Mouse (Mus musculus): ENCODE measurements at regions not wholly inside any gene's neighbourhood (a gene's known extent, or its start where the extent isn't known, plus 50 kb on each side); places are given as distances from the start of the nearest gene placed in this dataset.

DNA sequence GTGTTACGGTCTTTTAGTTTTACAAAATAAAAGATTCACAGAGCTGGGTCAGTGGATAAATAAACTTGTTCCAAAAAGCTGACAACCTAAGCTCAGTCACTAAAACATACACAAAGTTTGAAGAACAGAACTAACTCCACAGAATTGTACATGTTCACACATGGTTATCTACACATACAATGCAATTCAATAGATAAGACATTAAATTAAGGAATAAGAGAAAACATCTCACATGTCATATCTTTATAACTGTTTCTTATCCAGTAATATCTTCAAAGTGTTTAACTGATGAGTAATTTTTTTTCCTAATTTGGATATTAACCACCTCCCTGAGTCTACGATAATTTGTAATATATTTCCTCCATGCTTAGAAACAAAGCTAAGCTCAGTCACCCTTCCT is 625.5 kb downstream of the Kcnj2 start:
- DNase-seq (ENCODE audit: extremely low spot score, low spot score), result no peak

DNA sequence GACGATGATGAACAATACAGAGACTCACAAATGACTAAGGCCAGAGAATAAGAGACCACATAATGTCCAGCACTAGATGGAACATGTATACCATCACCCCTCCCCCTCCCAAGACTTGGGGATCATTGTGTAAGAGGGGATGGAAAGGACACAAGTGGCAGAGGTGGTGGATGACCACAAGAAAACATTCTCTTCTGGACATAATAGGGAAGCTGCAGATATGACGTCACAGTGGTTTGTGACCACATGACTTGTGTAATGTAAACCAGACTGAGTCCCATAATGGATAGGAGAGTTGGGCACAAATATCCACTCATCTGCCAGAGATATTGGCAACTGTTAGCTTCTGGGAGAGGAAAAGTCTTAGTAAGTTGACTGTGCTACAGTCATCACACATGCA is 630.7 kb downstream of the Kcnj2 start:
- no peak for DNase-seq (ENCODE audit: extremely low spot score, low spot score)

DNA sequence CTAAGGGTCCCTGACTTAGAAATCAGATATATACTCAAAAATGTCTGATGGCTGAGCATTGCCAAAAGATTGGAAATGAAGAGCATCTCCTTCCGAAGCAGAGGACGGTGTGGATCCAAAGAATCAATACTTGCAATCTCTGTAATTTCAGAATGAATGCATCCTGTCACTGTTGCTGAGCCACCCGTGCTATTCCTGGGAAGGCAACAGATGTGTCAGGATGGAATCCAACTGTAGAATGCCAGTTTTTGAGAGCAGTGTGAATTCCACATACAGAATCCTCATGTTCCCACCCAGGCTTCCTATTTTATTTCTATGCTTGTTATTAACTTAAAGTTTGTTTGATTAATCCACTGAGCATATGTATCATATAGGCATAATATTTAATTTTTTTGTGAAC is 633.9 kb downstream of the Kcnj2 start:
- no peak for DNase-seq (ENCODE audit: extremely low spot score, low spot score)

DNA sequence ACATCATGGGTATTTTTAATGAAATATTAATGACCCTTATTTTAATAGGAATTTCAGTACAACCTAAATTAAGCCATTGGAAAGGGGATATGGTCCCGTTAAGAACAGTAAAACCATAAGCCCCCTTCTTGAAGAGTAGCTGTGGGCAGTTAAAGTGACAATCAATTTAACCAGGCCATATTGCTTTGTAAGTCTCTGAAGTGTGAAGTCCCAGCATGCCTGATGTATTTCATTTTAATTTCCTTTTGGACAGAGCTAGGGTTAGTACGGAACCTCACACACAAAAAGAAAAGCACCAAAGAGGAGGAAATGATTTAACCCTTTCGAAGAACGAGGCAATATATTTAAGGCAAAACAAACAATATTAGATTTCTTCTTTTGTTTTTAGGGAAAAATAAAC is 640.9 kb downstream of the Kcnj2 start:
- DNase-seq (ENCODE audit: extremely low spot score, low spot score), result no peak

DNA sequence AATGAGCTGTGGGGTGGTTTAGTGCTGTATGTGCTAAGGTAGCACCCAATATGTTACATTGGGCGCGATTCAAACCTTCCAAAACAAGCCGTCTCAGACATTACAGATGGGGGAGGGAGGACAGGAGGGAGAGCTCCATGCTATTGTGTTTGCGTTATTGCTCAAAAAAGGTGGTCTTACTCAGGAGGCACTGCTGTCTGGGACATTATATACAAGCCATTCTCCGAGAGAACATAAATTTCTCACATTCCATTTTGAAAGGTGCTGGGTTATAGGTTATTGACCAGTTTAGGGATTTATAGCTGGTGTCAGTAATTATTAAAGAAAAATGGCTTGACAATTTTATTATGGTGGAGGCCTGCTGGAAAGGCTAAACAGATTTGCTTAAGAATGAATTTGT is 649.4 kb downstream of the Kcnj2 start:
- DNase-seq (ENCODE audit: extremely low spot score, low spot score), result no peak

DNA sequence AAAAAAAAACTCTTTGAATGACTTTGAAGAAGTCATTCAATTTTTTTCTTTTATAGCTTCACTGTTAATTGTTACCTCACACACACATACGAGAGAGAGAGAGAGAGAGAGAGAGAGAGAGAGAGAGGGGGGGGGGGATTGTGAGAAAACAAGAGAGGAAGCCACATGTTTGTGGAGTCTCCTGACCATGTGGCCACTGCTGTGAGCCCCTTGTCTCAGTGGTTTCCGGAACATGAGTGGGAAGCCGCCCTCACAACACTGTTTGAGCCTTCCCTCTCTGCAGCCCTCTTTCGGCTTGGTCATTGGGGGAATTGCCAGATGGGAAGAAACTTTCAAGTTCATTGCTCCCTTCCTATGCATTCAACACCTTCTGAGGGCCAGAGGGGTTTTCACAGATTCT is 656.3 kb downstream of the Kcnj2 start:
- DNase-seq (ENCODE audit: extremely low spot score, low spot score), result no peak

DNA sequence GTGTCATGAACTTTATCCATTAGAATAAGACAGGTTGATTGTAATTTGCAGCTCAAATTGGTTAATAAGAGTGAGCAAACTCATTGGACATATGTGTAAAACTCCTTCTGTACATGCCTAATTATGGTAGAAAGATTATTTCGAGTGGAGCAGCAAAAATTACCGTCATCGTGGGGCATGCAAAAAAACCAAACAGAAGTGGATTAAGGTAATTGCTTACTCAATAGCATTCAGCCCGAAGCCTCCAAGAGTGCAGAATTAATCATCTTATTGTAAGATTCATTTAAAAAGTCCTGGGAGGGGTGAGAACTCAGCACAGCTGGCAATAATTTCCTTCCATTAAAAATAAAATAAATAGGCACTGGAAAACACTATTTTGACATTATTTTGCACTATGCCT is 662.2 kb downstream of the Kcnj2 start:
- no peak for DNase-seq (ENCODE audit: extremely low spot score, low spot score)

DNA sequence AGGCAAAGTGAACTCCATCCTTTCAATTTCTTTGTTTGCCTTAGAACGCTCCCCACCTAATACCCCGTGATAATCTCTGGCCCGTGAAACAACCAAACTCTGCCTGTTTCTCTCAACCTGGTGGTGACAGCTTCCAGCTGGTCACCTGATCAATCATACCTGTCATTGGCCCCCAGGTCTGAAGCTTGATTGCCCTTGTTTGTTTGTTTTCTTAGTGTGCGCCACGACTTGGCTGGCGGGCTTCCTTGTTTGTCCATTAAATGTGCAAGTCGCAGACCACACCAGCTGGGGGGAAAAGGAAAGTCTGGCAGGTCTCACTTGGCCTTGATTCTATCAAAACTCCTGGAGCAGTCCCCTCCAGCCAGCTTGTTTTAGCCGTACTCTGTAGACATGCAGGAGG is 666.1 kb downstream of the Kcnj2 start:
- peak; percentile 25 for DNase-seq (ENCODE audit: extremely low spot score, low spot score)

DNA sequence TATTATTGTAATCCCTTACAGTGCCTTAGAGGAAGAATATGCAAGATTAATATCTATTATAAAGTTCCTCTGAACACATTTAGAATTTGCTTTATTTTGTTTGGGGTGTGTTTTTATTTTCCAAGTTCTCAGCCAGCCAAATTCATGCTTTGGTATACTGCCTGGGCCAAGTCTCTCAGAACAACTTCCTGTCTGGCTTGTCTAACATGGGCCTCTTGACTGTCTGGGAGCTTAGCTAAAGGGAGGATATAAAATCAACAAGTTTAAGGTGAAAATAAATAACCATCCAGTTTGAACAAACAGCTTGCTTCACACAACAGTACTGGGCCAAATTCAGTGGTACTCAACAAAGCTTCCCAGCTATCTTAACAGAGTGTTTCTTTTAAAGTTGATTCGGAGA is 669.5 kb downstream of the Kcnj2 start:
- DNase-seq (ENCODE audit: extremely low spot score, low spot score), result no peak

DNA sequence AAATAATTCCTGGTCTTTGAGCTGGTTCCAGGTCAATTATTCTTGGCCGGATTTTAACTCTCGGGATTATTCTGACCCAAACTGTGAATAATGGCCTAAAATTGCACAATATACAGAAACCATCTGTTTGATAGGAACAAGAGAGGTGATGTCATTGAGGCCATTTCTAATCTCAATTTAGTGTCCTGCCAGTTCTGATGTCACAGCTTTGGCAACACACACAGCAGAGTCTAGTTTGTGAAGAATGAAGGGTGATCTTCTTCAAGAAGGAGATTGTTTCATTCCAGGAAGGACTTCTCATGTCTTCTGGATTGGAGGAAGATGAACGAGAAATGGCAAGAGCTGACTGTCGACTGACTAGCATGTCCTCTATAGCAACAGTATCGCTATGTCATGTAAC is 670.0 kb downstream of the Kcnj2 start:
- DNase-seq (ENCODE audit: extremely low spot score, low spot score), result no peak

DNA sequence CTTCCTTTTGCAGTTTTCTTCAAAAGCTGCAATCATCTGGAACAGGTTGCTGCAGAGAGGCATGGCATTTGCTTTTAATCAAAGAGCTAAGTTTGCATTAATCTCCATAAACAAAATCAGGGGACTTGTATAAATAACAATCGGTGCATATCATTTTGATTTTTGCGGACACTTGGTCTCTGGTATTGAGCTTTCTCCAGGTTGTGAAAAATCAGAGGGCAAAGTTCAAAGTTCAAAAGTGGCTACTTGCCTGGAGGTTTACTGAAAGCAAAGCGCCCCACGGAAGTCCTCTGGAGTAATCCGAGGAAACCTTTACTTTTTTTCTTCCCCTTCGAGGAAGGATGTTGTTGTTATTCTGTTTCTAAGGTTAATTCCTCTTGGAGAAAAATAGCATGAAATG is 677.4 kb downstream of the Kcnj2 start:
- DNase-seq (ENCODE audit: extremely low spot score, low spot score), result no peak

DNA sequence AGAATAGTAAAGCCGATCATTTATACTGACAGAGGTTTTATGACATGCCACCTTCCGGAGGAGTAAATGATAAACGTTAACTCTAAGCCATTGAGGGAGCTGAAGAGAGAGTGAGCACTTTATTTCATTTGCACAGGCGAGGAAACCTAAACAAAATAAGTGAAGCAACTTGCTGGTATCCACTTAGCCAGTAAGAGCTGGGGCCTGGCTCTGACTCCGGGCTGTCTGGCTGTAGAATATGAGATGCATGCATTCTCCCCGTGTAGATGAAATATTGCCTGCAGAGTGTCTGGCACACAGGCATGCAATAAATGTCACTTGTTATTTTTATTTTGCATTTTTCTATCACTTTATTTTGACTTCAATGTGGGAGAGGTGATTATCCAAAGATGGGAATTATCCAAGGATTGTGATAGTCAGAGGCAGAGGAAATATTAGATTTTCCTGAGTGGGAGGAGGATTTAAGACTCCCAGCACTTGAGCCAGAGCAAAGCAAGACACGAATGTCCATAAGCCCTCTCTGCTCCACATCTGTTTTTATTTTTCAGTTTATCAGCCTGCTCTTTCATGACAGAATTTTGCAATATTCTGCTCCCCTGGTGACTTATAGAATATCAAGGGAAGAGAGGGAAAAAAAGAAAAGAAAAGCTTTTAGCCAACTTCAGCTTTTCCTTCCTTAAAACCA is 681.4 kb downstream of the Kcnj2 start:
- no peak for DNase-seq (ENCODE audit: extremely low spot score, low spot score)

DNA sequence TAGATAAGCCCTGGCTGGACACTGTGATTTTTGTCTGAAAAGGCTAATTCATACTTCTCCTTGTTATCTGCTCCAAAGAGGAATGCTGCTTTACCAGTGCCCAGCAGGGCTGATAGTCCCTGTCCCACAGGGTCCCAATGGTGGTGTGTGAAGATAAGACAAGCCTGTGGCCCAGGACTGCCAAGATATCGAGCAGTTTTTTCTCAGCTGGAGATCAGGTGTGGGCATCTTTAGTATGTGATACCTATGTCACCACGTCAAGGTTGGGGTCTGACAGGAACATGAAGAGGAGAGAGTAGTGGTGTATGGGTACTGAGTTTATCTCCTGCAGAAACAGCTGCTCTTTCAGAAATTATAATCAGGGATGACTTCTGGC is 682.0 kb downstream of the Kcnj2 start:
- no peak for DNase-seq (ENCODE audit: extremely low spot score, low spot score)

DNA sequence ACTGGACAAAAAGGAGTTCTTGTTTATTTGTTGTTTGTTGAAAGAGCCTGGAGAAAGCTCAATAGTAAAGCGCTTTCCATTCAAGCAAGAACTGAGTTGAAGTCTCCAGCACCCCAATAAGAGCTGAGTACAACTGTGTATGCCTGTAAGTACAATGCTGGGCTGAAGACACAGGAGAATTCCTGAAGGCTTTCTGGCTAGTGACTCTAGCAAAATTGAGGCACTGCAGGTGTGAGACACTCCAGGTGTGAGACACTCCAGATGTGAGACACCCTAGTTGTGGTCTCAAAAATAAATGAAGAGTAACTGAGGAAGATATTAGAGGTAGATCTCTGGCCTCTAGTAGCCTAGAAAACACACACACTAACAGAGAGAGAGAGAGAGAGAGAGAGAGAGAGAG is 682.5 kb downstream of the Kcnj2 start:
- DNase-seq (ENCODE audit: extremely low spot score, low spot score), result no peak

DNA sequence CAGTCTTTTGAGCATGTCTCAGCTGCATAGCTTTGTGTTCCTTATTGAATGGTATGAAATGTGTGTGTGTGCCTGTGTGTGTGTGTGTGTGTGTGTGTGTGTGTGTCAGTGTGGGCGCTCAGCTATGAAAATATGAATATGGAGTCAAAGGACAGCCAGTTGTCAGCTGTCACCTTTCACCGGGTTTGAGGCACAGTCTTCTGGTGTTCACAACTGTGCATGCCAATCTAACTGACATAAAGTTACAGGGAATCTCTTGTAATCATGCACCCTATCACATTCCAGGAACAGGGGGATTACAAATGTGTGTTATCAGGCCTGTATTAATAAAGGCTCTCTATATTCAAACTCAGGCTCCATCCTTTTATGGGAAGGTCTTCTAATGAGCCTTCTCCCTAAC is 688.8 kb downstream of the Kcnj2 start:
- no peak for DNase-seq (ENCODE audit: extremely low spot score, low spot score)

DNA sequence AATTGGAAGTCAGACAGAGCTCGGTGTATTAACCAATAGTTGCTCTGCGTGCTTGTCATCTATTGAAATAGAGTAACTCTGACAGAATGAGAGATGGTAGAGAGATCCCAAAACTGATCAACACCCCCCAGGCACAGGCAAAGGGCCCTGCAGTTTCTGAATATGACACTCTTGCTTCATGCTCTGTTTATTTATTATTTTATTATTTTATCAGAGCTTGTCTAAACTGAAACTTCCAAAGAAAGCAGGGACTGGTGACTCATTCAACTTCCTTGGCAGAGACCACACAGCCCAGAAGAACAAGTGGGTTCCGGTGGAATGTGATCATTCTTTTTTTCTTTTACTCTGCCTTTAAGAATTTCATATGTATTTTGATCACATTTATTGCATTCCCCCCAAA is 697.1 kb downstream of the Kcnj2 start:
- no peak for DNase-seq (ENCODE audit: extremely low spot score, low spot score)

DNA sequence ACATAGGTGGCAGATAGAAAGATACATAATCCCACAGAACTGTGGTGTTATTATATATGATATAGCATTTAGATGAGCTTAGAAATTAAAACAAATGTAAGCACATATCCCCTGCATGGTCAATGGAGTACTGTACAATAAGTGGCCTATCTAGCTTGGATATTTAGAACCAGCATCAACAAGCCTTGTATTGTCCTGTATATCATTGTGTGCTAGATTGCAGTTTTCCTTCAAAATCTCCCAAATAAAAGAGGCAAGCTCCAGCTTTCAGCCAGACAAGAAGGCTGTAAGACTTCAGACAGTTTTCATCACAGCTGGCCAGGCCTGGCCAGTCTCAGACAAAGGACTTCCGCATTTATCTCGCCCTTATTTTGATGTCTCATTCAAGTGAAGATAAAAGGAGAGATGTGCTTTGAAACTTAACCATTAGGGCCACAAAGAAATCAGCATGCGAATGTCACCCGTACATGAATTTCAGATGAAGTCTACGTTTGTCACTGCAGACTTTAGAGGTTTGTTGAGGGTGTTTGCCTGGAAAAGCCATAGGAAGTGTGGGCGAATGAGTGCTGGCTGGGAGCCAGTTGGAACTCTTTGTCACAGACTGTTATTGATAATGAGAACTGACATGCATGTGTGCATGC is 700.5 kb downstream of the Kcnj2 start:
- no peak for DNase-seq (ENCODE audit: extremely low spot score, low spot score)

DNA sequence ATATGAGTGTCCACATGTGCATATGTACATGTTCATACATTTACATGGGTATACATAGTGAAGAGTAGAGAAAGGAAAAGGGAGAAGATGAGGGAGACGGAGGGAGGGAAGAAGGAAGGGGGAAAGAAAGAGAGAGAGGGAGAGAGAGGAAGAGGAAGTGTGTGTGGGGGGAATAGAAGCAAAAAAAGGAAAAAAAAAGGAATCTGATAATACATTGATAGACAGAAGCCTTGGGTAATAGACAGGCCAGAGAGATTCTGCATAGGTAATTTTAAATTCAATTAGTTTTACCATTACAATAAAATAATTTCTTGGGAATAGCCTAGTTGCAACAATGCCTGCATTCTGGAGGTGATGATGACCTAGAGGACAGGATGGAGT is 701.0 kb downstream of the Kcnj2 start:
- DNase-seq (ENCODE audit: extremely low spot score, low spot score), result no peak

DNA sequence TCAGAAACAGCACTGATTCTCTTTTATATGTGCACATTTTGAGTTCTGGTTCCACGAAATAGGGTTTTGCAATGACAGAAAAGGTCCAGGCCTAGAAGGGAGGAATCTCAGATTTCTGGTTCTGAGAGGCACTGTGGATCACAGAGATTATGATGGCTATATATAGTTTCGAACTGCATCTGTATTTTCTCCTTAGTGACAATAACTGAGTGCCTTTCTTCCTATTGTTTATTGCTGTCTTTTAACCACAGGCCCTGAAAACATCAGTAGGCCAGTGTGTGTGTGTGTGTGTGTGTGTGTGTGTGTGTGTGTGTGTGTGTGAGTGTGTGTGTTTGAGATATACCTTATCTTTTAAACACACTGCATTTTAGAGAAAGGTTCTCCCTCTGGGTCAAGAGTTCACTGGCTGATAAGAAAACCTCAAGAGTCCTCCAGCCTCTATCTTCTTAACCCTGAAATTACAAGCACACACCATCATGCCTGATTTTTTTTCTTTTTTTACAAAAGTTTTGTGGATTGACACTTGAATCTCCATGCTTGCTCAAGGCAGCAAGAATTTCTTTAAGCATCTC is 708.2 kb downstream of the Kcnj2 start:
- DNase-seq (ENCODE audit: extremely low spot score, low spot score), result no peak

DNA sequence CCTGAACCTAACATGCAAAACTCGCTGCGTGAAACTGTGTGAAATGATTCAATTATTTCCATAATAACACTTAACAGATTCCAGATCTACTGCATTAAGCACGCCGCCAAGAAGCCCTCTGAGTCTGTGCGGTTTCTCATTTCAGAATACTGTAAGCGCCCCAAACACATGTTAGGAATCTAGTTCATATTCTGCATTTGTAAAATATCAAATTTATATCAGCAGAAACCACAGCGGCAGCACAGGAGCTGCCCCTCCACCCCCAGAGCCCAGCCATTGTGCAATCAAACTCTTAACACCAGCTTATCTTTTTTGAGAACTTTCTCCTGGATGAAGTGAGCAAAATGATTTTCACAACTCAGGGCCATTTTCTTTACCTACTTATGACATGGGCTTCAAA is 715.4 kb downstream of the Kcnj2 start:
- no peak for DNase-seq (ENCODE audit: extremely low spot score, low spot score)

DNA sequence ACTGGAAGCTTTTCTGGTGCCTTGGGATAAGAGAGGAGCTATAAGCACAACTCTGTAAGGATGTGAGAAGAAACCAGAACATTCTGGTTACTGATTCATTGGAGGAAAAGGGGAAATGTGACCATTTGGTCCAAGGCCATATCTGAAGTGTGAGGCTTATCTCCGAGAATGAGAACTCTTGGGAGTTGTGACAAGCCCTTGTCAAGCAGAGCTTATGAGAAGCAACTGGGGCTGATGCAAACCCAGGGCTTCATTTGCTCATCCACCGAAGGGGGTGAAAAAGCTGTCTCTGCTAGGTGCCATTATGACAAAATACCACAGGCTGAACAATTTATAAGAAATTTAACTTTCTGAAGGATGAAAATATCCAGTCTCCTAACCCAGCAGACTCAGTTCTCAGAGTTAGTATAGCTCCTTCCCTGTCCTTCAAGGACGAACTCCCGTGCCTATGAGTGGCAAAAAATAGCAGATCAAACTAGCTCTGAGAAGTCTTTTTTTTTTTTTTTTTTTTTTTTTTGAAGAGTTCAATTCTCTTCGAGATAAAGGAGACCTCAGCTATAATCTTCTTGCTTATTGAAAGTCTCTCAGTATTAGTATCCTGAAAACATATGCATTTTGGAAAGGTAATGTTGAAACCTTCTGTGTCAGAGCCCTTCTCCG is 725.4 kb downstream of the Kcnj2 start:
- DNase-seq (ENCODE audit: extremely low spot score, low spot score), result no peak

DNA sequence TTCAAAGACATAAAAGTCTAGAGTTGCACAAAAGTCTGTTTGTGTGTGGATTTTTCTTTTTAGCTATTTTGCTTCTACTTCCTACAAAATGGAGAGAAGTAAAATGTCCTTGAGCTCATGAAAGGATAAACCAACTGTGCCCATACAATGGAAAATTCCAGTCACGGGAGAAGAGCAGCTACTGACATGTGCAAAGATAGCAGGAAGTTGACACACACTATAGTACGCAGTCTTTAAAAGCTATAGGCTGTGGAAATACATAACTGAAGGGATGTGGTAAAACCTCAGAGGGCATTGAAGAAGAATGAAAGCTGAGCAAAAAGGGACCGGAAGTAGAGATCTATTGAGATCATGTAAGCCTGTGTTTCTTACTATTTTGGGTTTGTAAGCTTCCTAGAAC is 735.1 kb downstream of the Kcnj2 start:
- no peak for DNase-seq (ENCODE audit: extremely low spot score, low spot score)
